Mouse (Mus musculus) cerebellum, adult 18-20 months (tissue): ENCODE results near the gene Sept9.

Experiments used
- DNase-seq, 2 experiments: peaks; one replicate each; pipeline ENCODE4 v3.0.0; 2021

Gene Sept9

DNA sequence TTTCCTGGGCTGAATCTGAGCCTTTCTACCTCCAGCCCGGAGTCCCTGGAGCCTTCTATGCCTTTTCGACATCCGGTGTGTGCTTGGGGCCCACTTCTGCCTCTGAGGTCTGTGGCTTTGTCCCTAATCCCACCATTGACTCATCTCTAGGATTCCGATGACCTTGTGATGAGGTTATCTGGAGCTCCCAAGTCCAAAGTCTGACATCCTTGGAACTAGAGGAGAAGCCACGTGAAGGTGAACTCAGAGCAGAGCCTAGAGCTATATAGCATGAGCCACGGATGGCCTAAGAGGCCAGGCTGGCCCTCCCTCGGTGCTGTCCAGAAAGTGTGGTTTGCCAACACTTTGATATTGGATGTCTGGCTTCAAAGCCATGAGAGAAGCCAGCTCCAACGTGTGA, 23.4 kb downstream of the Sept9 start:
- no peak for DNase-seq

DNA sequence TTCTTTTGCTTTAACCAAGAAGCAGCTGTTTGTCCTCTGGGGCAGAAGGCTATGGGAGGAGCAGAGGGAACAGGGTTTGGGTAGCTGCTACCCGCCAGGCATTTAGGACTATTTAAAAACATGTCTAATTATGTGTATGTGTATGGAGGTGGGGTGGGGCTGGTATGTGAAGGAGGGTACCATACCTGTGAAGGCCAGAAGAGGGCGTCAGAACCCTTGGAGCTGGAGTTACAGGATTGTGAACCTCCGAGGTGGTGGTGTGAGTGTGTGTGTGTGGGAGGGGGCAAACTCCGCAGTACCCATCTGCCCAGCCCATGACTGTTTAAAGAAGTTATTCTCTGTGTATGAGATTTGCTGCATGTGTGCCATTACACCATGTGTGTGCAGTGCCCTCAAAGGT, 25.3 kb downstream of the Sept9 start:
- no peak for DNase-seq

GRCm38 (mm10) chr11:117225531-117226213, 26.2 kb downstream of the Sept9 start:
- DNase-seq: peak in 1 of 2 experiments; percentile 10

GRCm38 (mm10) chr11:117226214-117226535, 26.7 kb downstream of the Sept9 start:
- peak in 1 of 2 experiments; percentile 13 for DNase-seq

- no peak for DNase-seq
Observed at GRCm38 (mm10) chr11:117228139-117228538, 28.7 kb downstream of the Sept9 start.

DNA sequence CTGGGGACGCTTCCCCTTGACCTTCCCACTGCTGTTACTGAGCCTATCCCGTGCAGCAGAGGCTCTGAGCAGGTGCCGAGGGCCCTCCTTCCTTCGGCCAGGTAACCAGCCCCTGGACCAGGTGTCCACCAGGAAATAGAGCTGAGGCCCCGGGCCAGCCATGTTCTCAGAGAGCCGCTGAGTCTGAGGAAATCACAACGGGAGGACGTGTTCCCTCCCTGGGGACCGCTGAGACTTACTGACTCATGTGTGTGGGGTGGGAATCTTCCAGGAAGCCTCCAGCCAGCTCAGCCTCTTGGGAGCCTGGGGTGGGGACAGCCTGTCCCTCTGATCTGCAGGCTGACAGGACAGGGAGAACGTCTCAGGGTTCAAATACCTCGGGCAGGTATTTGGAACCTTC, 32.1 kb downstream of the Sept9 start:
- no peak for DNase-seq

DNA sequence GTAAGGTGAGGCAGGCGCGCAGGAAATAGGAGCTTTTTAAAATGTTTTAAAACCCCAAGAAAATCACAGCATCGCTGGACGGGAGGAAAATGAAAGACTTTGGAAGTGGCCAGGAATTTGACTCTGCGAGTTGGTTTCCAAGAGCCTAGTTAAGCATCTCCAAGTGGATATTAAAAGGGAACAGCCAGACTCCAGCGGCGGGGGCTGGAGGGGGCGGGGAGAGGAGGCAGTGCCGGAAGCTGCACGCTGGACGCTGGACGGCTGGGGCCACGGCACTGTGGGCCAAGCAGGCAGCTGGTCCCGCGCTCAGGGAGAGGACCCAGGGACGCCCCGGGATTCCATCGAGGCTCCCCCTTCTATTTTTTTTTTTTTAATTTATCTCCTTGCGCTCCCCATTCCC, 32.6 kb downstream of the Sept9 start:
- DNase-seq: no peak

DNA sequence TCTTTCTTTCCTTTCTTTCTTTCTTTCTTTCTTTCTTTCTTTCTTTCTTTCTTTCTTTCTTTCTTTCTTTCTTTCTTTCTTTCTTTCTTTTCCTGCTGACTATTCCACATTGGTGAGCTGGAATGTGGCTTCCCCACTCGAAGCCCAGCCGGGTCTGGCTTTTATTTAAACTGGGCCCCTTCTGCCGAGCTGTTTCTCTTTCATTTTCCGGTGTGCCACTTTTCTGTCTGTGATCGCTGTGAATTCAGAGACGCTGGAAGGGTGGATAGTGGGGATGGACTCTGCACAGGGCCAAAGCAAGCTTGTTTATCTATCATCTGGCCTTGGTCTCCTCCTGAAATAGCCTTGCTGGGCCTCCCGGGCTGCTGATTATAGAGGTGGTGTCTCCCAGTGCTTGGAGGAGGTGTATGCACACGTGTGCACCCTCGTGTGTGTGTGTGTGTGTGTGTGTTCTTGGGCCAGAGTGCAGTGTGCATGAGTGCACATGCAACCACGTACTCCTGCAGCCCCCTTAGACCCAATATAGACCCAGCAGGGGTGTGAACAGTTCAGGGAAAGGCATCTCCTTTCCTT, 33.5 kb downstream of the Sept9 start:
- DNase-seq: no peak

GRCm38 (mm10) chr11:117233818-117234217, 34.4 kb downstream of the Sept9 start:
- no peak for DNase-seq

DNA sequence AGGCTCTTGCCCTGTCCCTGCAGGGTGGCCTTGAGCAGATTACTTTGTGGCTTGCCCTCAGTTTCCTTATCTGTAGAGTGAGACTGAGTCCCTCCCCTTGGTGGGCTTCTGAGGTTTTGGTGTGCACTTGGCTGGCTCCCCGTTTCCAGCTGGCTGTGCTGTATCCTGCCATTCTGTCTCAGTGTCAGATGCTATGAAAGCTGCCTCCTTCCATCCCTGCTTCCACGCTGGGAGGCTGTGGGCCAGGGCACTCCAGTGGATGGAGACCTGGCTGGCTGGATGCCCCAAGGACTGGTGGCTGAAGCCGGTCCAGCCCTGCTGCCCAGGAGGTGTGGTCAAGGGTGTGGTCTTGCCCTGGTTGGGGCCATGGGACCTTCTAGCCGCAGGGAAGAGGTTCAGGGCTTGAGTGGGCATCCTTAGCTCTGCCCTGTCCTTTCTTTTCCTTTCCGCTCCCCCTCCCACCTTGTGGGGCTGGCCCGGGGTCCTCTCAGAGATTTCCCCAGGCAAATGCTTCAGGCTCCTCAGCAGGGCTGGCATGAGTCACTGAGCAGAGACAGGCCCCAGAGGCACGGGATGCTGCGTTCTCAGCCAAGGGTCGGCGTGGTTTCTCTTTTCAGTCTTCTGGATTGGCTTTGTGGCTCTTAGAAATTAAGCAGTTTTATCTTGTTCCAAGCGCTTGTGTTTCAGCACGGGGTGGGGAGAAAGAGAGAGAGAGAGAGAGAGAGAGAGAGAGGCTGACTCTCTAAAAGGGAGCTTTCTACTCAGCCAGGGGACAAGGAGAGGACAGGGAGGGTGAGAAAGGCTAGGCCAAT, 35.8 kb downstream of the Sept9 start:
- DNase-seq: no peak

DNA sequence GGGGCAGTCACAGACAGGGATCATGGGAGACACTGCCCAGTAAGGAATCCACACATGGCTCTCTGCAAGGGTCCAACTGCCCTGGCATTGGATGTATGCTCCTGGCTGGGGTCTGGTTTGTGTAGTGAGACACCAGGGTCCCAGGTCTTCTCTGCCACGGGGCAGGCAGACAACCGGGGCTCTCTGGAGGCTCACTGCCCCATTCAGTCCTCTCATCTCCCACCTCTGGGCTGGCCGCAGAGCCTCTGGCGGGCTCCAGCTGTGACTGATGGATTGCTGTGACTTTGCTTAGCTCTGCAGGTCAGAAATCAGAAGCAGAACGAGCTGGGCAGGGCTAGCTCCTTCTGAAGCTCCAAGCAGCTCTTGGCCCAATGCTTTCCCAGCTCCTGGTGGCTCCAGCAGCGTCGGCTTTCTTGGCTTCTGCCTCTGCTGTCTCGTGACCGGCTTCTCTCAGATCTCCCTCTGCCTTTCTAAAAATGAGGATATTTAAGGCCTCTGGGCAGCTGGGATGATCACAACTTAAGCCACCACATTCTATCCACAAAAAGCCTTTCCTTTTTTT, 36.5 kb downstream of the Sept9 start:
- DNase-seq: no peak

DNA sequence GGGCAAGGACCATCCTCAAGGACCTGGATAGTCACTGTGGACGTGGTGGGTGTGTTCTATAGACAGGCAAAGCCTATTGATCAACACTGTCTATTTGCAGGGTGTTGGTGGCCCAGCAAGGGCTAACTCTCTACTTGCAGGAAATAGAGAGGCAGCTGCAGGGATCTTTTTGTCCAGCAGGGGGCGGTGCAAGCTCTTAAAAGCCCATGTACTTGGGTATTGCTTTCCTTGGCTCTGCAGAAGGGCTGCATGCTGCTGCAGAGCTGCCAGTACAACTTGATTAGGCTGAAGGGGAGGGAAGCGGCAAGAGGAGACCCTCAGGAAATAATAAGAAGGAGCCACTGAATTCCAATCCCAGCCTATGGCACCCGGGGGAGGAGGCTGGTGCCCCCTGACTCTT, 38.7 kb downstream of the Sept9 start:
- peak; percentile 81 to 88 for DNase-seq

DNA sequence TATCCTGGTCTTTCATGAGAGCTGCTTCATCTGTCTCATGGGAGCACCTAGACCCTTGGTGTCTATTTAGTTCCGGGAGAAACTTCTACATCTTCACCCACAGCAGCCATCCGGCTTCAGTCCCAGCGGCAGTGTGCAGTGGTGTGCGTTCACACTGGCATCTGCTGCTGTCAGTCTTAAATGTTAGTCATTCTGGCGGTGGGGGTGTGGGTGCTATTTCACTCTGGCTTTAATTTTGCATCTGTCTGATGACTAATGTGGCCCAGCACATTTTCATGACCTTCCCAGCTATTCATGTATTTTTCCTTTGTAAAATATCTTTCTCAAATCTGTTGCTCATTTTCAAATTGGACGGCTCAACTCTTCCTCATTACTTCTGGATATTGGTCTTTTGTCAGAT, 40.2 kb downstream of the Sept9 start:
- DNase-seq: no peak

DNA sequence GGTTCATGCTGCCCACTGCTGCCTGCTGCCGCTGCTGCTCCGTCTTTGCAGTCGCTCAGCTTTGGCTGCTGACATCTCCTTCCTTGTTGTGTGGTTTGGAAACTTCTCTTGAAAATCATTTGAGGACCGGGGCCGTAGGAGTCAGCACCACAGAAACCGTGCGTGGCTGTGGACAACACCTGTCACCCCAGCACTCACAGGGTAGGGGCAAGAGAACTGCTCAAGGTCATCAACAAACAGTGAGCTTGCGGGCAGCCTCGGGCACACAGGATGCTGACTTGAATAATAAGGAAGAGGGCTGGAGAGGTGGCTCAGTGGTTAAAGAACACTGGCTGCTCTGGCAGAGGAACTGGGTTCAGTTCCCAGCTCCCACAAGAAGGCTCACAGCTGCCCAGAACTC, 40.9 kb downstream of the Sept9 start:
- DNase-seq: no peak

DNA sequence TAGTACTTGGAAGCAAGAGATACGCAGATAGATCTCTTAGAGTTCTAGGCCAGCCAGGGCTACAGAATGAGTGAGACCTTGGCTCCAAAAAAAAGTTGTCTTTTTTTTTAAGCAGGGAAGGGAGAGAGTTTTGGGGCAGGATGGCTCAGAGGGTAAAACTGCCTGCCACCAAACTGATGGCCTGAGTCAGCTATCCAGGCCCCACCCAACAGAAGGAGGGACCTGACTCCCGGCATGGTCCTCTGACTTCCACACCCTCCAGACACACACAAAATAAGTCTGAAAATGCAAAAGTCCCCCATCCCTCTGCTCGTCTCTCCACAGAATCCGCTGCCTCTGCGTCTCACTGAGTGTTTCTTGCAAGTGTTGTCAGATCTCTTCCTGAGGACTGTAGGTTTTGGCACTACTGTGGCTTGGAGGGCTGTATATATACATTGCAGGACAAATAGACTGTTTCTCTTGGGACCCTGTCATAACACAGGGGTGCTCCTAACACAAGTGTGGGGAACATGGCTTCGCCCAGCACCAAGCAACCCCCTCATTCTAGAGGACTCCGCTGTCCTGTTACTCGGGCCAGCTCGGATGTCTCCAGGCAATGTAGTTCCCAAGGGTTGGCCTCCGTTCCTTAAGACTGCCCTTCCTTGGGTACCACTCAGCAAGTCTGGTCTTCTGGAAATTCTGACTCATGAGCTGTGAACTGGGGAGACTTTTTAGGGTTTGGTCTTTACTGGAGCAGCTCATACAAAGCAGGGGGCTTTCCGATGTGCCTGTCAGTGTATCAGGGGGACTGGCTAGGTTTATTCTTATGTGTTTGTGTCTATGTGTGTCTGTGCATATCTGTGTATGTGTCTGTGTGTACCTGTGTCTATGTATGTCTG, 41.6 kb downstream of the Sept9 start:
- DNase-seq: no peak

- DNase-seq: no peak
Observed at GRCm38 (mm10) chr11:117242339-117243084, 43.1 kb downstream of the Sept9 start.

- no peak for DNase-seq
Observed at GRCm38 (mm10) chr11:117243536-117244290, 44.3 kb downstream of the Sept9 start.

DNA sequence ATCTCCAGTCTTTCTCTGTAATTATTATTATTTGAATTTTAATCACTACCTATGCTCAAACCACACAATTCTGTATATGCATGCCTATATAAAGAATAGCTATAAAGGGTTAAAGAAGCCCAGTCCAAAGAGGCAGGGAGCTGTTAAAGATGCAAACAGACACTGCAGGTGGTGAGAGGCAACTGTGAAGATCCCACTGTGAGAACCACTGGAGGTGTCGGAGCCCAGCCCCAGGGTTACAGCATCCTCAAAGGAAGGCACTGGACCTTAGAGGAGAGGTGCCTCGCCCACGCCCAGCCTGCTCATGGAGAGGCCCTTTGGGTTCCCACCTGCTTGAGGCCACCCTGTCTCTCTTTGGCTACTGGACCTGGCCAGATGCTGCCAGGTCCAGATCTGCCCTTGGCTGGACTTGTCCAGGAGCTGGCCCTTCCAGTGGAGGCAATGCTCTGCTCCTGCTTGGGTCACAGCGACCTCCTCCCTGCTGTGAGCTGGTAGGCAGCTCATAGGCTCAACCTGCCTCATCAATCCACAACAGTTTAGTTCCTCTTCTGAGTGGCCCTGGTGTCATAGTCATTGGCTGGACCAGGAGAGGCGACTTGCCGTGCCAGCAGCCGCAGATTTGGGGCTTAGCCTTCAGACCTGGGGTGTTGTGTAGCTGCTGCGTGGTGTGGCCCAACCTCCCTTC, 45.7 kb downstream of the Sept9 start:
- DNase-seq: no peak

- DNase-seq: no peak
Observed at GRCm38 (mm10) chr11:117245846-117246245, 46.4 kb downstream of the Sept9 start.

DNA sequence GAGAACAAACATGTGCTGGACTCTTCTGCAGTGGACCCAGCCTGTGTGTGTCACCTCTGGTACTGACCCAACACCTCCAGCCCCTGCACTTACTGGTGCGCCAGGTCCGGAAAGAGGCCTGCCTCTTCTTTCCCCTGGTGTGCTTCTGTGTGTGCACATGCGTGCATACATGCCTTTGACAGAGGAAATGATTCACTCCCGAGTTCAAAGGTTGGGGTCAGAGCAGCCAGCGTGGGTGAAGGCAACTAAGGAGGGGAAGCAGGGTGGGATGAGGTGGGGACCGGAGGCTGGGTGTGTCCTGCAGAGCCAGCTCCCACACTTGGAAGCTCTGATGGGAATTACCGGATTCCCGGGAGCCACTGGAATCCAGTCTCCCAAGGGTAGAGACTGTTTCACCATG, 46.8 kb downstream of the Sept9 start:
- no peak for DNase-seq

GRCm38 (mm10) chr11:117246981-117247431, 47.5 kb downstream of the Sept9 start:
- no peak for DNase-seq
